7 mouse cellular contexts compared by ENCODE assay signal in genomic region chr12:80013904-80014597, GRCm38 (mm10).
A peak's percentile ranks its signal among the peaks of the same experiment; 100 is the strongest.
DNase-seq lines count a peak whose midpoint lies in the region; ATAC-seq lines count a peak whose summit lies in the region.

No protein-coding gene starts in this region.

- H3K27me3 ChIP-seq in intestine, embryonic 14.5 days (replicated peaks; ENCODE audit: control insufficient read depth, insufficient read depth, low read length): no peaks in the 10 kb centered on the region
- peaks cover 22% of the 10 kb centered on the region for H3K27me3 ChIP-seq in megakaryocyte, embryonic 14.5 days (replicated peaks)

- ATAC-seq in intestine, embryonic 14.5 days (replicated peaks; ENCODE audit: low FRiP score, low TSS enrichment, low read depth): peak; percentile 63; the same call in 1 of the 2 replicates

- intact Hi-C loops in left cerebral cortex, postnatal 25 days (cut with DNase I): no loop called here

- 20% methylated on average over 14 of the region's 14 CpGs for WGBS in intestine, embryonic 14.5 days

- peaks cover 23% of the 10 kb centered on the region for H3K4me1 ChIP-seq in intestine, embryonic 14.5 days (replicated peaks; ENCODE audit: control insufficient read depth, insufficient read depth, low read length)
- H3K4me1 ChIP-seq in megakaryocyte, embryonic 14.5 days: peaks cover 33% of the 10 kb centered on the region

- no peaks in the 10 kb centered on the region for H3K36me3 ChIP-seq in intestine, embryonic 14.5 days (ENCODE audit: control insufficient read depth, insufficient read depth, low read length)
- no peaks in the 10 kb centered on the region for H3K36me3 ChIP-seq in megakaryocyte, embryonic 14.5 days (replicated peaks; ENCODE audit: low read length)

- peak overlapping the region; percentile 82 for H3K27ac ChIP-seq in intestine, embryonic 14.5 days (ENCODE audit: low read depth)

- H3K9ac ChIP-seq in intestine, embryonic 14.5 days (ENCODE audit: low read length): 0 out of 2 replicates have a peak overlapping the region, but pooled peaks have one; percentile 16

- peak; percentile 81 for DNase-seq in Muller cell, postnatal 12 days (ENCODE audit: inconsistent ontology term)
- DNase-seq in brain, adult 2 months (ENCODE audit: low read depth, low spot score): peak; percentile 68
- DNase-seq in frontal cortex, postnatal 14 days (ENCODE audit: low spot score in 2 of 2): peak; percentile 36 to 42
- DNase-seq in intestine, embryonic 14.5 days (ENCODE audit: low spot score): peak; percentile 74
- peak; percentile 42 to 71 for DNase-seq in left cerebral cortex, postnatal 25 days (ENCODE audit: low spot score in 2 of 2)
- peak; percentile 67 for DNase-seq in skeletal muscle tissue, adult 2 months (ENCODE audit: low read depth, low spot score)

- H3K9me3 ChIP-seq in intestine, embryonic 14.5 days (ENCODE audit: control insufficient read depth, low read length): no peaks in the 10 kb centered on the region
- H3K9me3 ChIP-seq in megakaryocyte, embryonic 14.5 days: no peaks in the 10 kb centered on the region

- no peak overlapping the region for H3K4me3 ChIP-seq in intestine, embryonic 14.5 days (ENCODE audit: low read depth, low read length)
- H3K4me3 ChIP-seq in megakaryocyte, embryonic 14.5 days (replicated peaks): peak overlapping the region; percentile 85

- H3K4me2 ChIP-seq in intestine, embryonic 14.5 days (ENCODE audit: low read length): peak overlapping the region; percentile 34
